Mouse (Mus musculus): ENCODE results near the gene Glis3. TPM values are rescaled to one million over a fixed set of nuclear protein-coding genes. Genes with fewer than 3 reads are reported as not detected.

The Glis3 gene
- total and polyA plus RNA-seq, 3 experiments, result not detected

DNA sequence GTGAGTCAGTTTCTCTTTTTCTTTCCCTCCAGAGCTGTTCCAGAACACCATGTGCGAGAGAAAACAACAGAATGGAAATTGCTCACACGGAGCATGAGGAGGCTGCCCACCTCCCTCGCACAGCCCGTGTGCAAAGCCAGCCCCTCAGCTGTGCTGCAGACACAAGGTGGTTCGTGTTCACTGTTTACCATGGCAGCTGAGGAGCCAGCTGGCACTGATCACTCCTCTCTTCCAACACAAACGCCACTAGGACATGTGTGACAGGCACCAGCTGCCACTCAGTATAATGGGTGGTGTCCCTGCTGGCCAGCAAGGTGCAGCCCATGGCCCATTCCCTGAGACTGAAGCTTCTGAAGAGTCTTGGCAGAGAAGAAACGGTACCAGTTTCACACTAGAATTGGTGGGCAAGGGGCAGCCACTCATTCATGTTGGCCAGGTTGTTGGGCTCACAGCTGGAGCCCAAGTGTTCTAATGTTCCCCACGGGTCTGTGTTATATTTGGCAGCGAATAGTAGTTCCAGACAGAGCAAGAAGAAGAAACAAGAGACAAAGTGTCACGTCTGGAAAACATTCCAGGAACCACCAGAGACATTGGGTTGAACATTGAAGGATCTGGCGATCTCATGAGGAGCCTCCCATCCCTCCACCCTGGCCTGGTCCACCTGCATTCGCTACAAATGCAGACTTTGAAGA lies 243.3 kb downstream of the Glis3 start:
- Histone ChIP-seq H3K27me3 (ENCODE audit: control insufficient read depth in 1 of 2, insufficient read depth in 2 of 2, low read length in 2 of 2) (no peaks in the 10 kb centered on the region), H3K9ac (ENCODE audit: control insufficient read depth, low read depth, low read length, poor library complexity, severe bottlenecking) (no peak overlapping the region), H3K36me3 (ENCODE audit: control insufficient read depth in 1 of 2, insufficient read depth in 2 of 2, low read length in 2 of 2) (no peaks in the 10 kb centered on the region), H3K4me1 (ENCODE audit: control insufficient read depth in 1 of 2, insufficient read depth in 2 of 2, low read length in 2 of 2) (no peaks in the 10 kb centered on the region), H3K79me2 (ENCODE audit: control insufficient read depth, insufficient read depth, low read length, poor library complexity) (no peaks in the 10 kb centered on the region), H3K27ac (ENCODE audit: control insufficient read depth, low read depth, low read length) (no peak overlapping the region), H3K9me3 (replicated peaks; ENCODE audit: insufficient read depth, low read length) (no peaks in the 10 kb centered on the region), H3K4me3 (ENCODE audit: control insufficient read depth in 1 of 2, insufficient read depth in 1 of 2, low read depth in 2 of 2, low read length in 2 of 2) (no peak overlapping the region)
- TF ChIP-seq NRF1 (IDR thresholded peaks at IDR 0.05; ENCODE audit: insufficient read depth, low read depth, low read length, poor library complexity, severe bottlenecking), result no peak
- no peak for TF ChIP-seq POLR2AphosphoS5 (IDR thresholded peaks at IDR 0.05; ENCODE audit: borderline replicate concordance, low read depth, low read length)
- no peak for TF ChIP-seq USF1 (IDR thresholded peaks at IDR 0.05; ENCODE audit: low read depth, low read length)
- no peak for TF ChIP-seq E2F4 (IDR thresholded peaks at IDR 0.05; ENCODE audit: borderline replicate concordance, low read depth, low read length)
- TF ChIP-seq CTCF (IDR thresholded peaks at IDR 0.05 in 2 of 3, conservative IDR thresholded peaks at IDR 0.05 in 1 of 3; ENCODE audit: control insufficient read depth in 1 of 3, insufficient read depth in 1 of 3, low read depth in 2 of 3, low read length in 3 of 3, poor library complexity in 1 of 3, severe bottlenecking in 1 of 3), result no peak
- no peak for TF ChIP-seq MYC (IDR thresholded peaks at IDR 0.05; ENCODE audit: low read depth, low read length)
- TF ChIP-seq TCF12 (IDR thresholded peaks at IDR 0.05; ENCODE audit: low read depth, low read length), result no peak
- TF ChIP-seq EP300 (IDR thresholded peaks at IDR 0.05; ENCODE audit: low read depth in 1 of 2, low read length in 2 of 2), result no peak
- TF ChIP-seq MXI1 (IDR thresholded peaks at IDR 0.05; ENCODE audit: low read depth, low read length), result no peak
- no peak for TF ChIP-seq NELFE (IDR thresholded peaks at IDR 0.05; ENCODE audit: low read depth, low read length)
- no peak for TF ChIP-seq ZKSCAN1 (IDR thresholded peaks at IDR 0.05; ENCODE audit: low read depth, low read length)
- DNase-seq (ENCODE audit: low read depth, low spot score), result no peak

DNA sequence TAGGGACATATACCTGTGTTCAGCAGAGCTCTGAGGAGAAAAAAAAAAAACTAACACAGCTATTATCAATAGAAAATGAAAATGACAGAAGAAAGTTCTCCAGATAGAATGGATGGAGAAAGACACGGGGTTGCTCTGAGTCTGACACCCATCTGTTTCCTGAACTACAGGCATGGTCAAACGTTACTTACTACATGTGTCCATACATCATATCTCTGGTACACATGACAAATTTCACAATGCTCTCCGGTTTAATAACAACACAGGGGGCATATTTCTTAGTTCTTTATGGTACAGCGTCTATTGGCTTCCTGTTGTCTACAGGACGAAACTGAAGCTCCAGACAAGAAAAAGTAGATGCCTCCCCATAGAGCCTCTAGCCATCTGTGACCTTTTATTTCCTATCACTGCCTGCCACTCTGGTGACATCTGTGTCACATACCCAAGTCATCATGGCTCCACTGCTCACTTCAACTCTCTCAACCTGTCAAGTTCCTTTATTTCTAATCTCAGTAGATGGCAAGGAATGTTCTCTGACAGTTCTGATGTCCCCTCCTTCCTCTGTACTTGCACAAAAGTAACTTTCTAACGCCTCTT lies 251.6 kb downstream of the Glis3 start:
- Histone ChIP-seq H3K79me2 (ENCODE audit: control insufficient read depth, insufficient read depth, low read length, poor library complexity) (no peaks in the 10 kb centered on the region), H3K9ac (ENCODE audit: control insufficient read depth, low read depth, low read length, poor library complexity, severe bottlenecking) (no peak overlapping the region), H3K9me3 (replicated peaks; ENCODE audit: insufficient read depth, low read length) (no peaks in the 10 kb centered on the region), H3K27ac (ENCODE audit: control insufficient read depth, low read depth, low read length) (no peak overlapping the region), H3K27me3 (ENCODE audit: control insufficient read depth in 1 of 2, insufficient read depth in 2 of 2, low read length in 2 of 2) (no peaks in the 10 kb centered on the region), H3K36me3 (ENCODE audit: control insufficient read depth in 1 of 2, insufficient read depth in 2 of 2, low read length in 2 of 2) (no peaks in the 10 kb centered on the region), H3K4me3 (ENCODE audit: control insufficient read depth in 1 of 2, insufficient read depth in 1 of 2, low read depth in 2 of 2, low read length in 2 of 2) (no peak overlapping the region), H3K4me1 (ENCODE audit: control insufficient read depth in 1 of 2, insufficient read depth in 2 of 2, low read length in 2 of 2) (no peaks in the 10 kb centered on the region)
- TF ChIP-seq MXI1 (IDR thresholded peaks at IDR 0.05; ENCODE audit: low read depth, low read length), result no peak
- TF ChIP-seq MAFK (IDR thresholded peaks at IDR 0.05; ENCODE audit: borderline replicate concordance, low read depth, low read length), result no peak
- no peak for TF ChIP-seq TBP (IDR thresholded peaks at IDR 0.05; ENCODE audit: low read depth, low read length)
- no peak for TF ChIP-seq MAZ (IDR thresholded peaks at IDR 0.05; ENCODE audit: low read depth, low read length)
- TF ChIP-seq ZC3H11A (IDR thresholded peaks at IDR 0.05; ENCODE audit: low read depth, low read length), result no peak
- no peak for TF ChIP-seq ELF1 (IDR thresholded peaks at IDR 0.05; ENCODE audit: low read depth, low read length)
- TF ChIP-seq GATA1 (IDR thresholded peaks at IDR 0.05; ENCODE audit: low read depth, low read length), result no peak
- no peak for TF ChIP-seq MAX (IDR thresholded peaks at IDR 0.05; ENCODE audit: low read length)
- TF ChIP-seq TAL1 (IDR thresholded peaks at IDR 0.05; ENCODE audit: low read length), result no peak
- no peak for TF ChIP-seq MEF2A (IDR thresholded peaks at IDR 0.05; ENCODE audit: extremely low read depth, insufficient replicate concordance, low read depth, low read length, poor library complexity, severe bottlenecking)
- TF ChIP-seq UBTF (IDR thresholded peaks at IDR 0.05; ENCODE audit: borderline replicate concordance, insufficient read depth, low read depth, low read length), result no peak
- TF ChIP-seq NRF1 (IDR thresholded peaks at IDR 0.05; ENCODE audit: insufficient read depth, low read depth, low read length, poor library complexity, severe bottlenecking), result no peak
- DNase-seq (ENCODE audit: low read depth, low spot score), result no peak

All from MEL (cell line).